Mouse (Mus musculus): ENCODE measurements around the gene Slc17a5. TPM values are rescaled to one million over a fixed set of nuclear protein-coding genes. Genes with fewer than 3 reads are reported as not detected.

Slc17a5 gene
- polyA plus RNA-seq, 1 experiment from 2014 or later = 29.9 TPM

DNA sequence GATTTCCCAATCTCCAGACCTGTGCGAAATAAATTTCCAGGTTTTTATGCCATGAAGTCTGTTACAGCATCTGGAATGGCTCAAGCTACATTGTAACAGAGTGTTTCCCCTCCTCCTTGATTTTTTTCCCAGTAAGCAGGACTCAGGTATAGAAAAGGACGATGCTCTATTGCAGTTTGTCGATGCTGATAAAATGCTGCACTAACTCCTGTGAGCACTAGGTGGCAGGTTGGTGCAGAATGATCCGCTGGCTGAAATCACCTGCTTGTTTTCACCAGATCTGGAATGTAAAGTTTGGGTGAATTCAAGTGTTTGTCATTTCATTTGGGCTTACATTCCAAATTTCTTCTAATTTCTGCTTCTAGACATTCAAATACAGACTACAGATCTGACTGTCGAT, 9.0 kb upstream of the Slc17a5 start:
- no peaks in the 10 kb centered on the region for H3K27me3 ChIP-seq
- ChIA-PET CTCF (interaction anchor here (1.0 to 1.6 kb wide), 3 partner anchors 10 to 41 kb away, joined by 3 to 5 read pairs (median 4); no protein-coding TSS in a partner anchor), POLR2A (no interaction called here)
- in situ Hi-C loops (cut with MboI; ENCODE audit: low pct_unique_long_range_greater_than_20kb) = loop anchor here (5.0 to 10.0 kb wide), 2 partner anchors 108 to 1125 kb away; no protein-coding TSS in a partner anchor
- no peak for ATAC-seq
- TF ChIP-seq CTCF (IDR thresholded peaks at IDR 0.05) = peak; percentile 89
- DNase-seq (ENCODE audit: low read depth, low spot score) = no peak

DNA sequence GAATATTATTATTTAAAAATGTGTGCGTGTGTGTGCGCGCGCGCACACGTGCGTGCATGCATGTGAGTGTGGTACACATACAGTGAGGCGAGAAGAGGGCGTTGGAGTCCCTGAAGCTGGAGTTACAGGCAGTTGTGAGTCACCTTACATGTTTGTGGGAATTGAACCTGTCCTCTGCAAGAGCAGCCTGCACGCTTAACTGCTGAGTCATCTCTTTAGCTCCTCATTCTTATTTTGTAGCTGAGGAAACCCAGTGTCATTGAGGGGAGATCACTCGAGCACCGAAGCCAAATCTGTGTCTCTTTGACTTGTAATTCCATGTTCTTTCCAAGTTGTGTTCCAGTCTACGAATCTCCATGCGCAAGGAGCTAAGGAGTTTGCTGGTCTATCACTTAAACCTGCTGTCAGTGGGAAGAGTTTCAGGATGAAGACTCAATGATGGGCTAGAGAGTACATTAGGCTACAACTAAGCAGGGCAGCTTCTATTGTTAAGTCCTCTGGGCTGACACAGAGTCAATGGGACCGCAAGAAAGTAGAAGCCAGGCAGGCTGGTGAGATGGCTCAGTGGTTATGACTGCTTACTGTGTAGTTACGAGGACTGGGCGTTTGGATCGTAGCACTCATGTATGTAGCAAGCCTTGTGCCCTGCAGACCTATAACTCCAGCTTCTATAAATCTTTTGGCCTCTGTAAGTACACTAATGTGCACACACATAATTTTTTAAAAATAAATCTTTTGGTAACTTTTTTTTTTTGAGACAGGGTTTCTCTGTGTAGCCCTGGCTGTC, 8.1 kb upstream of the Slc17a5 start:
- no peak for TF ChIP-seq CTCF (IDR thresholded peaks at IDR 0.05)
- POLR2A ChIA-PET = no interaction called here
- no peak for DNase-seq (ENCODE audit: low read depth, low spot score)
- peak; percentile 12 for ATAC-seq
- CTCF ChIA-PET = interaction anchor here (1.0 to 1.6 kb wide), 4 partner anchors 10 to 42 kb away, joined by 3 to 5 read pairs (median 4); no protein-coding TSS in a partner anchor
- H3K27me3 ChIP-seq = no peaks in the 10 kb centered on the region
- in situ Hi-C loops (cut with MboI; ENCODE audit: low pct_unique_long_range_greater_than_20kb) = loop anchor here (5.0 to 10.0 kb wide), 2 partner anchors 109 to 1126 kb away; no protein-coding TSS in a partner anchor

DNA sequence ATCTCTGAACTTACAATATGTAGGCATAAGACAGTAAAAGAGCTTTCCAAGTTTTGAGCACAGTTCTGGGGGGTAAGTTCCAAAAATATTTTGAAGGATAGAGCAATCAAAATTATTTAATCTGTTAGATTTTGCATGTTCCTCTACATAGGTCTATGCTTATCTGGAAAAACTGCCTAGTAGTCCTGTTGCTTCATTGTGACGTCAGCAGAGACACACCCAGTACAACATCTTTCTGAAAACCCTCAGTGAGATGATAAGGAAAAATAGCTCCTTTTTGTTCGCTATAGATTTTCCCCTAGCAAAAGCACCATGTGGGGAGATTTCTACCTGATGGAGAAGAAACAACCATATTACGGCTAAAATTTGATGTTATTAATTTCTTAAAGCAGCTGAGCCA, 7.4 kb upstream of the Slc17a5 start:
- ATAC-seq (no peak), DNase-seq (ENCODE audit: low read depth, low spot score) (no peak)
- TF ChIP-seq CTCF (IDR thresholded peaks at IDR 0.05) = no peak
- POLR2A ChIA-PET = no interaction called here
- in situ Hi-C loops (cut with MboI; ENCODE audit: low pct_unique_long_range_greater_than_20kb) = loop anchor here (5.0 to 10.0 kb wide), 2 partner anchors 110 to 1127 kb away; no protein-coding TSS in a partner anchor
- no peaks in the 10 kb centered on the region for H3K27me3 ChIP-seq
- CTCF ChIA-PET = interaction anchor here (1.5 to 1.8 kb wide), 2 partner anchors 10 to 43 kb away, joined by 3 to 4 read pairs; no protein-coding TSS in a partner anchor

DNA sequence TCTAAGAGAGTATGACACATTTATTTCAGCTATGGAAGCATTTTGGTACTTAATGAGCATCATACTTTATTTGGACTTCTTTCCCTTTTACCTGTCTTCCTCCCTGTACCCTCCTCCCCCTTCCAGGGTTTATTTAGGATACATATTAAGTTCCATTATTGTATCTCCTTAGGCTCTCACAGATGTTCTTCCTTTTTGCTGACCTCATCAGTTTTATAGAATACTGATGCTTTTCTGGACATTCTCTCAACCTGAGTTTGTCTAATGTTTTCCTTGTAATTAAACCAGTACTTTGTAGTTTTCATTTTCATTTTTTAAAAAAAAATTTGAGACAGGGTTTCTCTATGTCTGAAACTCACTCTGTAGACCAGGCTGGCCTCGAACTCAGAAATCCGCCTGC, 2.6 kb upstream of the Slc17a5 start:
- in situ Hi-C loops (cut with MboI; ENCODE audit: low pct_unique_long_range_greater_than_20kb) = loop anchor here (10.0 kb wide), 1 partner anchor 114 kb away; no protein-coding TSS in a partner anchor
- no peak for TF ChIP-seq CTCF (IDR thresholded peaks at IDR 0.05)
- ATAC-seq (no peak), DNase-seq (ENCODE audit: low read depth, low spot score) (no peak)
- ChIA-PET CTCF (no interaction called here), POLR2A (no interaction called here)
- H3K27me3 ChIP-seq = no peaks in the 10 kb centered on the region

DNA sequence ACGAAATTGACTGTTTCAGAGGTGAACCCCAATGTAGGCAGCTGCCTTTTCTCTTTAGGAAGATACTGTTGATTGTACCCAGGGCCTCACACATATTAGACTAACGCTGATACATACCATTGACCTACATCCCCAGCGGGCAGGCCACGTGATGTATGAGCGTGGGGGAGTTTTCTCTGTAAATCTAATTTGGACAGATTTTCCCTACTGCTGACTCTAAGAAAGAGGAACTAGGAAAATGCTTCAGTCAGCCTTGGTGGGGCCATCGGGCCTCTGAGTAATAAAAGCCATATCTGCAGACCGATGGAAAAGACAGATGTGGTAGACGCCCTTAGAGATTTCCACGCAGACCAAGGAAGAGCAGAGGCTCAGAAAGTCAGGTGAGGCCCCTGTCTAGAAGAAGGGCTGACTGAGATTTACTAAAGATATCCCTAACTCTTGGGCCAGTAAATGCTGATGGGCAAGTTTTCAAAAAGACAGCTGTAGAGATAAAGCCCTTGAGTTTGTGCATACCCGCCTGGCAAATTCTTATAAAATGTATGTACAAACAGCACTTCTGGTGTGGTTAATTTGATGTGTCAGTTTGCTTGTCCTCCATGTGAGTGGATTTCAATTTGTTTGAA, 681 bp upstream of the Slc17a5 start:
- in situ Hi-C loops (cut with MboI; ENCODE audit: low pct_unique_long_range_greater_than_20kb) = no loop called here

DNA sequence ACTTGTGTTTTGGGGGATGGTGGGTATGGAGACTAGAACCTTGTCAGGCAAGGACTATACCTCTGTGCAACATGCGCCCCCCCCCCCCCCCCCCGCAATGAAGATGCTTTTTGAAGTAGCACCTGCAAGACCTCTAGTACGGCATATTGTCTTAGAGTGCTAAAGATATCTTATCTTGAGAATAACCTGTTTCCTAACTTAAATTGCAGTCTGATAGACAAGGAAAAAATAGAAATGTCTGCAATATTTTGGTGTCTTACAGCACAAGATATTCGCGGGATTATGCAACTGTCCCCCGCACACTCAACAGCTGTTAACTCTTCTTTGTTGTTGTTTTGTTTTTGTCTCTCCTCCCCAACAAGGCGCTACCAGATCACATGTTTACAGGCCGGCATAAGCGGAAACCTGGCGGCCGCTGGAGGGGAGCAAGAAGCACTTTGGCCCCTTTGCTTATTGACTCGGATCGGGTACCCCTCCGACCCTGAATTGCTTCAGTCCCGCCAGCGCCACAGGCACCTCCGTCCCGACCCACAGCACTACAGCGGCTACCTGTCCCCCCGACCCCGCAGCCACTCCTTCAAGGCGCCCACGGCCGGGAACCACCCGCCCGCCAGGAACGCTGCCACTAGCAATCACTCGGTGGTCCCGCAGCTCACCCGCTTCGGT, 490 bp downstream of the Slc17a5 start:
- no peaks in the 10 kb centered on the region for H3K27me3 ChIP-seq
- ChIA-PET CTCF (interaction anchor here (1.4 kb wide), 1 partner anchor 40 kb away, joined by 3 read pairs; no protein-coding TSS in a partner anchor), POLR2A (interaction anchor here (0.5 to 1.0 kb wide), 2 partner anchors 24 to 1478 kb away, joined by 3 read pairs; no protein-coding TSS in a partner anchor)
- peak; percentile 70 for ATAC-seq
- no peak for TF ChIP-seq CTCF (IDR thresholded peaks at IDR 0.05)
- DNase-seq (ENCODE audit: low read depth, low spot score) = no peak
- in situ Hi-C loops (cut with MboI; ENCODE audit: low pct_unique_long_range_greater_than_20kb) = no loop called here

More for the DNA sequence above, 681 bp upstream of the Slc17a5 start:
- CTCF ChIA-PET = interaction anchor here (1.4 kb wide), 1 partner anchor 41 kb away, joined by 3 read pairs; no protein-coding TSS in a partner anchor
- no peaks in the 10 kb centered on the region for H3K27me3 ChIP-seq
- ATAC-seq = no peak
- no peak for TF ChIP-seq CTCF (IDR thresholded peaks at IDR 0.05)
- no peak for DNase-seq (ENCODE audit: low read depth, low spot score)
- POLR2A ChIA-PET = interaction anchor here (0.6 kb wide), 1 partner anchor 397 kb away, joined by 4 read pairs; no protein-coding TSS in a partner anchor

DNA sequence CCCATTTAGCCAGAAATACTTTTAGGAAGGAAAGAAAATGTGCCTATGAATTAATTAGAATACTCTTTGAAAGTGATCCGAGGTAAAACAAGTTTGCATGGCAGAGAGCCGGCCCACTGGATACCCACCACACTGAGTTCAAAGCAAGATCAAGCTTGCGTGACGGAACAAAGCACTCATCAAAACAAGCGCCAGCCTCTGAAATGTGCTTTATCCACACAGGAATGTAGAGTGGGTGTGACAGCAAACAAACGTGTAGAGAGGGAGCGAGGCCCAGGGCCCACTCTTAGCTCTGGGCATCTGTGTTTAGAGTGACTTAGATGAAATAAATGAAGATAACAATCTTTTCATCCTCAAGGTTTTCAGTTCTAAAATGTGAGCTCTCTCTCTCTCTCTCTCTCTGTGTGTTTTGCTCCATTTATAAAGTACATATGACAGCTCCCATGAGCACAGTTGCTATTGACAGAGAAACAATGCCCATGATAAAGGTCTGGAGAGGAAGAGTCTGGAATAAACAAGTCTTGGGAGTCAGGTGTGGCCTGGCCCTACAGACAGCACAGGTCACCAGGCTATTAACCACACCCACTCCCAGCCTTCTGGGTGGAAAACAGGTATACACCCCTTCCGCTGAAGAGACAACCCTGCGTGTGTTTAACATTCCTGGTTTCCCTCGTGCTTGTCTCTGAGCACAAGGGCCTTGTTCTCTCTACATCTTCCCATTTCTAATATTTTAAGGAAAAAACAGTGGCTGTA, 8.0 kb downstream of the Slc17a5 start:
- POLR2A ChIA-PET = interaction anchor here (1.0 kb wide), 1 partner anchor 23 kb away, joined by 3 read pairs; no protein-coding TSS in a partner anchor
- in situ Hi-C loops (cut with MboI; ENCODE audit: low pct_unique_long_range_greater_than_20kb) = no loop called here

DNA sequence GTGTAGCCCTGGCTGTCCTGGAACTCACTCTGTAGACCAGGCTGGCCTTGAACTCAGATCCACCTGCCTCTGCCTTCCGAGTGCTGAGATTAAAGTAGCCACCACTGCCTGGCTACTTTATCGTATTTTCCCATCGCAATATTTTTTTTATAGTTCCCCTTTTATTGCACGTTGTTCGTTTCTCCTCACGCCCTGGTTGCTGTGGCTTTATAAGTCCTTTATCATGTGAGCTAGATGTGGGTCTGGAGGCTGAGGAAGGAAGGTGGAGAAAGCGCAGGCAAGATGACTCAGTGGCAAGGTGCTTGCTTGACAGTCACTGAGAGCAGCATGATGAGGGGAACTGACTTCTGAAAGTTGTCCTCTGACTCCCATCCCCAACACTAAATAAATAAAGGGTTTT, 9.0 kb downstream of the Slc17a5 start:
- ATAC-seq (no peak), DNase-seq (ENCODE audit: low read depth, low spot score) (no peak)
- POLR2A ChIA-PET = no interaction called here
- no peak for TF ChIP-seq CTCF (IDR thresholded peaks at IDR 0.05)
- in situ Hi-C loops (cut with MboI; ENCODE audit: low pct_unique_long_range_greater_than_20kb) = no loop called here
- CTCF ChIA-PET = no interaction called here
- H3K27me3 ChIP-seq = no peaks in the 10 kb centered on the region

More for the DNA sequence above, 8.0 kb downstream of the Slc17a5 start:
- no peak for TF ChIP-seq CTCF (IDR thresholded peaks at IDR 0.05)
- H3K27me3 ChIP-seq = no peaks in the 10 kb centered on the region
- CTCF ChIA-PET = no interaction called here
- DNase-seq (ENCODE audit: low read depth, low spot score) = no peak
- ATAC-seq = peak; percentile 35

DNA sequence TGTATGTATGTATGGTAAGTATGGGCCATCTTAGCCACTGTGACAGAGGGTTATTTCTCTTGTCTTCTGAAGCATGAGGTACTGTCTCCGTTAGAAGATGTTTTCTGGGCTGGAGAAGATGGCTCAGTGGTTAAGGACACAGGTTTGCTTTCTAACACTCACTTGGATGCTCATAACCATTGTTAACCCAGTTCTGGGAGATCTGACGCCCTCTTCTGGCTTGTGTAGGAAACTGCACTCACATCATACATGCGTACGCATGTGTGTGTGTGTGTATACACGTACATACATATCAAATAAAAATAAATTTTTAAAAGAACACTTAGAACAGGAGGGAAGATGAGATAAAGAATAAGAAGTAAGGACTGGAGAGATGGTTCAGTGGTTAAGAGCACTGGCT, 11.4 kb downstream of the Slc17a5 start:
- H3K27me3 ChIP-seq = no peaks in the 10 kb centered on the region
- DNase-seq (ENCODE audit: low read depth, low spot score) (no peak), ATAC-seq (no peak)
- in situ Hi-C loops (cut with MboI; ENCODE audit: low pct_unique_long_range_greater_than_20kb) = no loop called here
- POLR2A ChIA-PET = no interaction called here
- no peak for TF ChIP-seq CTCF (IDR thresholded peaks at IDR 0.05)
- CTCF ChIA-PET = no interaction called here

DNA sequence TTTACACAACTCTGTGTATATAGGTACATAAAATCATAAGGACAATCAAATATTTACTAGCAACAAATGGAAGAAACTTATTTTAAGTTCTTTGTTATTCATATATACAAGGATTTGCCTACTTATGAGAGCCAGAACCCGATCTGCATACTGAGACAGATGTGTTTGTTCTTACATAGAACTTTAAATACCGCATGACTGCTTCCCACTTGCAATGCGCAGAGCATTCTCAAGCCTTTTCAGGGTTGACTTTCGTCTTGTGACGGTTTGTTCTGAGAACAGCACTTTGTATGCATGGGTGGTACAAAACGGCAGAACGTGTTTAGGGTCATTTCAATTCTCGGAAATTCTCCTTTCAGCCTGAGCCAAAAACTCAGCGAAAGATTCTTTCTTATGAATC, 17.9 kb downstream of the Slc17a5 start:
- ATAC-seq (no peak), DNase-seq (ENCODE audit: low read depth, low spot score) (no peak)
- CTCF ChIA-PET = no interaction called here
- no peaks in the 10 kb centered on the region for H3K27me3 ChIP-seq
- TF ChIP-seq CTCF (IDR thresholded peaks at IDR 0.05) = no peak
- POLR2A ChIA-PET = no interaction called here
- in situ Hi-C loops (cut with MboI; ENCODE audit: low pct_unique_long_range_greater_than_20kb) = no loop called here
